Mouse (Mus musculus) kidney, embryonic 14.5 days (tissue): ENCODE data around the gene Nadk. TPM values are rescaled to one million over a fixed set of nuclear protein-coding genes. Genes with fewer than 3 reads are reported as not detected.

Experiments
- polyA plus RNA-seq: library from polyadenylated mRNA; unstranded; fragments of >200 nt; fragmentation: Nextera tagmentation; extraction: Ambion mirVana; gene quantifications from 2 replicates; pipeline ENCODE4 v1.2.1, GENCODE M21; 2014

The Nadk gene
- polyA plus RNA-seq, 1 experiment from 2014 or later: 99.9 TPM

Other genes with a start within 250 kb of the Nadk start
- 7.8 and 10.2 TPM in 2 replicates for gene Prkcz, start 201.0 kb upstream of the Nadk start, polyA plus RNA-seq
- 0.07 TPM in 1 of 2 replicates, not detected in the other for gene Gabrd, start 164.3 kb upstream of the Nadk start, polyA plus RNA-seq
- 2.2 and 2.3 TPM in 2 replicates for gene Cfap74, start 153.2 kb upstream of the Nadk start, polyA plus RNA-seq
- 0.44 and 0.57 TPM in 2 replicates for gene Tmem52, start 93.3 kb upstream of the Nadk start, polyA plus RNA-seq
- gene Gnb1, start 71.0 kb upstream of the Nadk start, polyA plus RNA-seq: 493 and 553 TPM in 2 replicates
- gene Slc35e2, start 39.0 kb downstream of the Nadk start, polyA plus RNA-seq: 7.7 and 10.3 TPM in 2 replicates
- 51.9 and 57.0 TPM in 2 replicates for gene Cdk11b, start 62.5 kb downstream of the Nadk start, polyA plus RNA-seq
- not detected in 2 replicates for gene Gm10563, start 83.0 kb downstream of the Nadk start, polyA plus RNA-seq
- 28.9 and 43.1 TPM in 2 replicates for gene Mmp23, start 91.0 kb downstream of the Nadk start, polyA plus RNA-seq
- 14.3 and 18.0 TPM in 2 replicates for gene Mib2, start 106.8 kb downstream of the Nadk start, polyA plus RNA-seq
- gene Fndc10, start 132.0 kb downstream of the Nadk start, polyA plus RNA-seq: 2.8 and 4.5 TPM in 2 replicates
- gene Ssu72, start 142.4 kb downstream of the Nadk start, polyA plus RNA-seq: 149 and 178 TPM in 2 replicates
- gene Tmem240, start 172.4 kb downstream of the Nadk start, polyA plus RNA-seq: 0.49 and 0.88 TPM in 2 replicates
- 85.8 and 112 TPM in 2 replicates for gene Atad3a, start 198.7 kb downstream of the Nadk start, polyA plus RNA-seq
- 4.1 and 4.9 TPM in 2 replicates for gene Vwa1, start 212.3 kb downstream of the Nadk start, polyA plus RNA-seq
- 0.20 and 0.32 TPM in 2 replicates for gene Tmem88b, start 223.5 kb downstream of the Nadk start, polyA plus RNA-seq
- 0.40 and 0.43 TPM in 2 replicates for gene Ankrd65, start 228.1 kb downstream of the Nadk start, polyA plus RNA-seq
- gene Mrpl20, start 240.5 kb downstream of the Nadk start, polyA plus RNA-seq: 226 and 291 TPM in 2 replicates